Mouse (Mus musculus) midbrain, embryonic 16.5 days (tissue): Measurements from ENCODE around the gene Fmo2. TPM values are rescaled to one million over a fixed set of nuclear protein-coding genes. Genes with fewer than 3 reads are reported as not detected.

Experiments
- ATAC-seq: fragments of 200-750 bp; cut with Nextera tagmentation; 2 replicates; pipeline ENCODE4 v1.8.0; 2017; ENCODE audit warnings: moderate TSS enrichment
- H3K27ac ChIP-seq: fragments of 300-500 bp; sonication (generic); 2 replicates; pipeline ENCODE4 v1.5.1; 2014; ENCODE audit warnings: mild to moderate bottlenecking, low read length, mixed read lengths
- H3K27me3 ChIP-seq: fragments of 300-500 bp; sonication (generic); 2 replicates; pipeline ENCODE4 v1.6.1; 2014; ENCODE audit warnings: low read depth, low read length, mixed read lengths; ENCODE audit not compliant: control insufficient read depth, insufficient read depth
- H3K36me3 ChIP-seq: fragments of 300-500 bp; sonication (generic); 2 replicates; pipeline ENCODE4 v1.6.1; 2014; ENCODE audit warnings: mild to moderate bottlenecking, low read length, moderate library complexity, mixed read lengths; ENCODE audit not compliant: control insufficient read depth, insufficient read depth
- H3K4me1 ChIP-seq: fragments of 300-500 bp; sonication (generic); 2 replicates; pipeline ENCODE4 v1.6.1; 2014; ENCODE audit warnings: mild to moderate bottlenecking, low read length, mixed read lengths; ENCODE audit not compliant: control insufficient read depth, insufficient read depth
- H3K4me2 ChIP-seq: fragments of 300-500 bp; sonication (generic); 2 replicates; pipeline ENCODE4 v1.6.1; 2014; ENCODE audit warnings: mild to moderate bottlenecking, low read length, mixed read lengths
- H3K4me3 ChIP-seq: fragments of 300-500 bp; sonication (generic); 2 replicates; pipeline ENCODE4 v1.5.1; 2014; ENCODE audit warnings: low read depth, mild to moderate bottlenecking, low read length, moderate library complexity, mixed read lengths
- H3K9ac ChIP-seq: fragments of 300-500 bp; sonication (generic); 2 replicates; pipeline ENCODE4 v1.6.1; 2014; ENCODE audit warnings: low read depth, low read length, mixed read lengths
- H3K9me3 ChIP-seq: fragments of 300-500 bp; sonication (generic); replicated peaks from 2 replicates; pipeline ENCODE4 v1.6.1; 2014; ENCODE audit warnings: mild to moderate bottlenecking, low read length, mixed read lengths; ENCODE audit not compliant: control insufficient read depth, poor library complexity, severe bottlenecking
- WGBS: fragments of 180-500 bp; shearing (Covaris S2); extraction: QIAGEN DNeasy Blood & Tissue Kit; methylation state at CpG from one replicate; pipeline ENCODE4 v1.1.7; 2014; 5-methylcytosine and 5-hydroxymethylcytosine counted together
- polyA plus RNA-seq: library from polyadenylated mRNA; unstranded; fragments of >200 nt; fragmentation: Nextera tagmentation; extraction: Ambion mirVana; gene quantifications from 2 replicates; pipeline ENCODE4 v1.2.1, GENCODE M21; 2015

The Fmo2 gene
- polyA plus RNA-seq, 1 experiment from 2014 or later = 0.24 TPM

GRCm38 (mm10) chr1:162862328-162862727 lies 36.2 kb downstream of the Fmo2 start:
- H3K27me3 ChIP-seq = no peaks in the 10 kb centered on the region
- H3K4me2 ChIP-seq = no peak overlapping the region
- H3K9ac ChIP-seq = no peak overlapping the region
- 13% methylated on average over 1 of the region's 1 CpGs for WGBS
- no peaks in the 10 kb centered on the region for H3K9me3 ChIP-seq
- ATAC-seq = no peak
- no peak overlapping the region for H3K27ac ChIP-seq
- no peak overlapping the region for H3K4me3 ChIP-seq
- H3K4me1 ChIP-seq = peaks cover 3% of the 10 kb centered on the region
- H3K36me3 ChIP-seq = no peaks in the 10 kb centered on the region

GRCm38 (mm10) chr1:162859996-162860605 lies 38.4 kb downstream of the Fmo2 start:
- Histone ChIP-seq H3K4me2 (no peak overlapping the region), H3K36me3 (no peaks in the 10 kb centered on the region), H3K9me3 (no peaks in the 10 kb centered on the region), H3K9ac (no peak overlapping the region), H3K4me1 (peaks cover 3% of the 10 kb centered on the region), H3K4me3 (no peak overlapping the region), H3K27me3 (no peaks in the 10 kb centered on the region), H3K27ac (no peak overlapping the region; the same call in 1 of the 2 replicates)
- 75% methylated on average over 9 of the region's 9 CpGs for WGBS
- ATAC-seq = 0 out of 2 replicates have a peak, but pooled peaks have one; percentile 10

DNA sequence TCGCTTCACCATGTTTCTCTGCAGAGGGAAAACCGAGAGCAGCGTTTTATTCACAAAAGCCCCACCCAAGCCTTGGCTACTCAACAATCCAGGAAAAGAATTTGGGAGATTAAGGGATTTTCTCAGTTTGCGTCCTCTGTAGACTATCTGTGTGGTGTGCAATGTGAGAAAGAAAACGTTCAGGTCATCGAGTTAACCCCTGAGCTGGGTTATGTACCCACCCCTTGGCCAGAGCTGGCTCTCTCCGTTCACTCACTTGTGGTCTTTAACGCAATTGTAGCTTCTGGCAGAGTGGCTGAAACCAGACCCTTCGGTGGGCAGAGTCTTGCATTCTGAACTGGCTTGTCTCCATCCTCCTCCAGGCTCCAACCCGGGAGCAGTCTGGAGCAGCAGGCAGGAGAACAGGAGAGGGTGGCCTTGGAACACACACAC lies 39.0 kb downstream of the Fmo2 start:
- ATAC-seq = peak; percentile 59; the same call in 1 of the 2 replicates
- Histone ChIP-seq H3K27ac (peak overlapping the region; percentile 68), H3K4me1 (peaks cover 3% of the 10 kb centered on the region), H3K36me3 (no peaks in the 10 kb centered on the region), H3K9ac (peak overlapping the region; percentile 20; the same call in 1 of the 2 replicates), H3K4me2 (peak overlapping the region; percentile 43), H3K9me3 (no peaks in the 10 kb centered on the region), H3K4me3 (peak overlapping the region; percentile 17; the same call in 1 of the 2 replicates), H3K27me3 (no peaks in the 10 kb centered on the region)
- WGBS = 29% methylated on average over 10 of the region's 10 CpGs

DNA sequence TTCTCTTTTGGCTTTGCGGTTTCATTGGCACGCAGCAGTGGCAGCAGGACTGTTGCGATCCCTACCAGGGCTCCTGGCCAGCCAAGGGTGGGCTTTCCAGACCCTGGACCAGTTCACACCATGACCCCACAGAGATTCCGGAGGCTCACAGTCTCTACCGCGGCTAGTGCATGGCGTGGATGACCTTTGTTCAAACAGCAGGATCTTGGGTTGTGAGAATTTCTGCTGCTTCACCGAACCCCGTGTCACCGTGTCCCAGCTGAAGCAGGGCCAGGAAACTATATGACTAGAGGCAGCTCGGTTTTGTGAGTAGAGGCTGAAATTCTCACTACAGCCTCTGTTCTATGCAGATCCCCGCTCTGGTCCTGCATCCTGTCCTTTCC lies 39.8 kb downstream of the Fmo2 start:
- peaks cover 3% of the 10 kb centered on the region for H3K4me1 ChIP-seq
- H3K27ac ChIP-seq = peak overlapping the region; percentile 68
- no peaks in the 10 kb centered on the region for H3K36me3 ChIP-seq
- no peak overlapping the region for H3K9ac ChIP-seq
- peak overlapping the region; percentile 43 for H3K4me2 ChIP-seq
- ATAC-seq = peak; percentile 89
- no peaks in the 10 kb centered on the region for H3K9me3 ChIP-seq
- no peaks in the 10 kb centered on the region for H3K27me3 ChIP-seq
- H3K4me3 ChIP-seq = peak overlapping the region; percentile 17
- 40% methylated on average over 12 of the region's 12 CpGs for WGBS

GRCm38 (mm10) chr1:162857766-162858747 lies 40.5 kb downstream of the Fmo2 start:
- Histone ChIP-seq H3K4me1 (peaks cover 3% of the 10 kb centered on the region), H3K27me3 (no peaks in the 10 kb centered on the region), H3K9ac (no peak overlapping the region), H3K4me3 (no peak overlapping the region; the same call in 1 of the 2 replicates), H3K36me3 (no peaks in the 10 kb centered on the region), H3K4me2 (peak overlapping the region; percentile 43), H3K27ac (peak overlapping the region; percentile 68), H3K9me3 (no peaks in the 10 kb centered on the region)
- ATAC-seq = peak; percentile 63
- WGBS = 44% methylated on average over 17 of the region's 18 CpGs

DNA sequence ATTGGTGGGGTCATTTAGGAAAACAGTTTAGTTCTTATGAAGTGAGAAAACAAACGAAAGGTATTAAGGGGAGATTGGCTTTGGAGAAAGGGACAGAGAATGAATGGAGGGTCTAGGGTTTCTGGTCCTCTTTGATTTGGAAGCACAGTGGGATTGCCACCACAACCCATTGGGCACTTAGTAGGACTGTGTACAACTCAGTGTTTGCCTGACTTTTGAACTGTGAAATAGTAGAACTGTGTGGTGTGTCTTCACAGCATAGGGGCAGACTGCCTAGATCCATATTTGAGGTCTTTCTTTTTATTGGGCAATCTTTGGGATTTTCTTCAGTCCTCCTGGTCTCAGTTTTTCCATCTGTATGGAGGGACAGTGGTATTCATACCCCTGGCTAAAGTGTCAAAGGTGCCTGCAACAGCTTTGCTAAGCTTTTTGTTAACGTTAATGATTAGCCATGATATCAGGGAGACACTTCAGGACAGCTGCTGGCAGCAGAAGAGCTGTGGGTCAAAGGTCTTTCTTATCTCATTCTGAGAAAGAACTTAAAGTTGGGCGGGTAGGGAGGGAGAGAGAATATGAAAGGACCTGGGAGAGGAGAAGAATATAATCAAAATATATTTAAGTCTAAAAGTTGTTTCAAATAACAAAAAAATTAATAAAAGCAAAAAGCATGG lies 44.6 kb downstream of the Fmo2 start:
- no peaks in the 10 kb centered on the region for H3K36me3 ChIP-seq
- no peak for ATAC-seq
- H3K27ac ChIP-seq = no peak overlapping the region
- no peak overlapping the region for H3K9ac ChIP-seq
- no peaks in the 10 kb centered on the region for H3K9me3 ChIP-seq
- H3K4me3 ChIP-seq = no peak overlapping the region
- no peaks in the 10 kb centered on the region for H3K27me3 ChIP-seq
- H3K4me2 ChIP-seq = no peak overlapping the region
- peaks cover 3% of the 10 kb centered on the region; the same call in 1 of the 2 replicates for H3K4me1 ChIP-seq
- WGBS = 84% methylated on average over 3 of the region's 3 CpGs

GRCm38 (mm10) chr1:162847554-162847953 lies 51.0 kb downstream of the Fmo2 start:
- Histone ChIP-seq H3K4me3 (no peak overlapping the region), H3K36me3 (no peaks in the 10 kb centered on the region), H3K4me1 (no peaks in the 10 kb centered on the region), H3K9ac (no peak overlapping the region), H3K27me3 (no peaks in the 10 kb centered on the region), H3K27ac (no peak overlapping the region), H3K4me2 (no peak overlapping the region), H3K9me3 (no peaks in the 10 kb centered on the region)
- WGBS = 95% methylated on average over 6 of the region's 6 CpGs
- ATAC-seq = no peak

- no peak for ATAC-seq
- no peaks in the 10 kb centered on the region for H3K36me3 ChIP-seq
- H3K9me3 ChIP-seq = no peaks in the 10 kb centered on the region
- no peak overlapping the region for H3K9ac ChIP-seq
- 96% methylated on average over 9 of the region's 9 CpGs for WGBS
- H3K27me3 ChIP-seq = no peaks in the 10 kb centered on the region
- H3K4me3 ChIP-seq = no peak overlapping the region
- no peak overlapping the region for H3K4me2 ChIP-seq
- no peaks in the 10 kb centered on the region for H3K4me1 ChIP-seq
- H3K27ac ChIP-seq = no peak overlapping the region
Observed at GRCm38 (mm10) chr1:162840211-162840610, 58.3 kb downstream of the Fmo2 start.
